Mouse (Mus musculus) frontal cortex, postnatal 25 days (tissue): ENCODE data around the gene Dimt1.
A peak's percentile ranks its signal among the peaks of the same experiment; 100 is the strongest.
"Not testable (repeated sequence)": the region's sequence is repeated elsewhere in the genome, so short reads cannot be mapped to it uniquely, and the experiment has no call there.

Experiments
- DNase-seq, 2 experiments: peaks; one replicate each; pipeline ENCODE4 v3.0.0; 2022; ENCODE audit warnings: low spot score in 2 of 2

Gene Dimt1

GRCm38 (mm10) chr13:106946594-106947540, at the start of gene Dimt1:
Gene Dimt1, plus strand, starts transcription at chr13:106947127.
- peak; percentile 86 to 91 for DNase-seq

- DNase-seq: no peak
Measured at GRCm38 (mm10) chr13:106904637-106905036, 42.3 kb upstream of the Dimt1 start.

GRCm38 (mm10) chr13:106905154-106905553, 41.8 kb upstream of the Dimt1 start:
- not testable (repeated sequence) for DNase-seq

GRCm38 (mm10) chr13:106907273-106907672, 39.7 kb upstream of the Dimt1 start:
- DNase-seq: no peak

GRCm38 (mm10) chr13:106910096-106910495, 36.8 kb upstream of the Dimt1 start:
- DNase-seq: no peak

GRCm38 (mm10) chr13:106913125-106913736, 33.7 kb upstream of the Dimt1 start:
- DNase-seq: no peak

- DNase-seq: no peak
Measured at GRCm38 (mm10) chr13:106918322-106919050, 28.4 kb upstream of the Dimt1 start.

GRCm38 (mm10) chr13:106925921-106926320, 21.0 kb upstream of the Dimt1 start:
- not testable (repeated sequence) for DNase-seq

GRCm38 (mm10) chr13:106928296-106928695, 18.6 kb upstream of the Dimt1 start:
- no peak for DNase-seq

GRCm38 (mm10) chr13:106929201-106929600, 17.7 kb upstream of the Dimt1 start:
- DNase-seq: no peak

- no peak for DNase-seq
Measured at GRCm38 (mm10) chr13:106935871-106936255, 11.1 kb upstream of the Dimt1 start.

GRCm38 (mm10) chr13:106936256-106937137, 10.4 kb upstream of the Dimt1 start, which contains the start of gene Ipo11:
Gene Ipo11, minus strand, starts transcription at chr13:106936958.
- peak; percentile 81 to 85 for DNase-seq

- DNase-seq: no peak
Measured at GRCm38 (mm10) chr13:106937138-106937472, 9.8 kb upstream of the Dimt1 start.

GRCm38 (mm10) chr13:106941211-106941976, 5.5 kb upstream of the Dimt1 start:
- no peak for DNase-seq

GRCm38 (mm10) chr13:106942721-106943120, 4.2 kb upstream of the Dimt1 start:
- DNase-seq: no peak

GRCm38 (mm10) chr13:106945518-106945917, 1.4 kb upstream of the Dimt1 start:
- no peak for DNase-seq

GRCm38 (mm10) chr13:106947583-106947982, 656 bp downstream of the Dimt1 start:
- DNase-seq: no peak

GRCm38 (mm10) chr13:106954880-106955279, 8.0 kb downstream of the Dimt1 start:
- no peak for DNase-seq

- no peak for DNase-seq
Measured at GRCm38 (mm10) chr13:106957554-106957953, 10.6 kb downstream of the Dimt1 start.

GRCm38 (mm10) chr13:106958286-106958685, 11.4 kb downstream of the Dimt1 start:
- DNase-seq: no peak
